Mouse (Mus musculus): Measurements from ENCODE around the gene Ddhd1. TPM values are rescaled to one million over a fixed set of nuclear protein-coding genes. Genes with fewer than 3 reads are reported as not detected.

The Ddhd1 gene
- total and polyA plus RNA-seq, 2 experiments from 2014 or later = 12.0 to 46.7 TPM

GRCm38 (mm10) chr14:45656831-45657640, 907 bp downstream of the Ddhd1 start:
- Histone ChIP-seq H3K36me3 (ENCODE audit: insufficient read depth) (no peaks in the 10 kb centered on the region), H3K9me3 (ENCODE audit: low read length) (no peaks in the 10 kb centered on the region), H3K27ac (ENCODE audit: low read depth, low read length) (peak overlapping the region; percentile 93), H3K4me1 (ENCODE audit: insufficient read depth) (peaks cover 11% of the 10 kb centered on the region; the same call in 1 of the 2 replicates), H3K9ac (peak overlapping the region; percentile 82), H3K4me3 (ENCODE audit: low read depth, low read length) (peak overlapping the region; percentile 91), H3K4me2 (ENCODE audit: low read depth) (peak overlapping the region; percentile 77), H3K27me3 (ENCODE audit: insufficient read depth, low read length) (no peaks in the 10 kb centered on the region)
- peak; percentile 70 for DNase-seq
- peak; percentile 31; the same call in 1 of the 2 replicates for TF ChIP-seq CTCF (IDR thresholded peaks at IDR 0.05; ENCODE audit: low read depth)
- ATAC-seq = peak; percentile 62
- WGBS = under 1% methylated on average over 64 of the region's 69 CpGs

- peaks cover 13% of the 10 kb centered on the region; the same call in 1 of the 2 replicates for H3K4me1 ChIP-seq (ENCODE audit: insufficient read depth)
- no peaks in the 10 kb centered on the region for H3K9me3 ChIP-seq (ENCODE audit: low read length)
Measured at GRCm38 (mm10) chr14:45654876-45655416, 3.0 kb downstream of the Ddhd1 start.

GRCm38 (mm10) chr14:45653756-45654155, 4.2 kb downstream of the Ddhd1 start:
- peaks cover 13% of the 10 kb centered on the region; the same call in 1 of the 2 replicates for H3K4me1 ChIP-seq (ENCODE audit: insufficient read depth)
- DNase-seq (no peak), ATAC-seq (no peak)
- no peaks in the 10 kb centered on the region for H3K9me3 ChIP-seq (ENCODE audit: low read length)
- H3K9ac ChIP-seq = no peak overlapping the region
- H3K27ac ChIP-seq (ENCODE audit: low read depth, low read length) = no peak overlapping the region
- H3K4me3 ChIP-seq (ENCODE audit: low read depth, low read length) = no peak overlapping the region
- TF ChIP-seq CTCF (IDR thresholded peaks at IDR 0.05; ENCODE audit: low read depth) = no peak
- no peaks in the 10 kb centered on the region for H3K36me3 ChIP-seq (ENCODE audit: insufficient read depth)
- H3K27me3 ChIP-seq (ENCODE audit: insufficient read depth, low read length) = no peaks in the 10 kb centered on the region
- H3K4me2 ChIP-seq (ENCODE audit: low read depth) = no peak overlapping the region
- WGBS = 87% methylated on average over 2 of the region's 2 CpGs

More at GRCm38 (mm10) chr14:45654876-45655416, 3.0 kb downstream of the Ddhd1 start:
- no peaks in the 10 kb centered on the region for H3K36me3 ChIP-seq (ENCODE audit: insufficient read depth)
- WGBS = 80% methylated on average over 13 of the region's 13 CpGs
- H3K9ac ChIP-seq = no peak overlapping the region
- ATAC-seq (no peak), DNase-seq (no peak)
- H3K27me3 ChIP-seq (ENCODE audit: insufficient read depth, low read length) = no peaks in the 10 kb centered on the region
- no peak overlapping the region; the same call in 1 of the 2 replicates for H3K4me3 ChIP-seq (ENCODE audit: low read depth, low read length)
- H3K4me2 ChIP-seq (ENCODE audit: low read depth) = peak overlapping the region; percentile 77
- H3K27ac ChIP-seq (ENCODE audit: low read depth, low read length) = no peak overlapping the region
- TF ChIP-seq CTCF (IDR thresholded peaks at IDR 0.05; ENCODE audit: low read depth) = no peak

GRCm38 (mm10) chr14:45648999-45649818, 8.7 kb downstream of the Ddhd1 start:
- Histone ChIP-seq H3K9me3 (ENCODE audit: low read length) (no peaks in the 10 kb centered on the region), H3K9ac (no peak overlapping the region), H3K4me2 (ENCODE audit: low read depth) (no peak overlapping the region), H3K27ac (ENCODE audit: low read depth, low read length) (no peak overlapping the region), H3K4me3 (ENCODE audit: low read depth, low read length) (no peak overlapping the region), H3K27me3 (ENCODE audit: insufficient read depth, low read length) (no peaks in the 10 kb centered on the region), H3K36me3 (ENCODE audit: insufficient read depth) (no peaks in the 10 kb centered on the region), H3K4me1 (ENCODE audit: insufficient read depth) (peaks cover 17% of the 10 kb centered on the region)
- WGBS = 34% methylated on average over 11 of the region's 11 CpGs
- DNase-seq (no peak), ATAC-seq (peak; percentile 53; the same call in 1 of the 2 replicates)
- no peak for TF ChIP-seq CTCF (IDR thresholded peaks at IDR 0.05; ENCODE audit: low read depth)

- Histone ChIP-seq H3K4me1 (ENCODE audit: insufficient read depth) (peaks cover 27% of the 10 kb centered on the region), H3K27ac (ENCODE audit: low read depth, low read length) (no peak overlapping the region), H3K9me3 (ENCODE audit: low read length) (no peaks in the 10 kb centered on the region)
Measured at GRCm38 (mm10) chr14:45648144-45648543, 9.8 kb downstream of the Ddhd1 start.

GRCm38 (mm10) chr14:45647632-45648031, 10.3 kb downstream of the Ddhd1 start:
- TF ChIP-seq CTCF (IDR thresholded peaks at IDR 0.05; ENCODE audit: low read depth) = no peak
- DNase-seq = no peak

More at GRCm38 (mm10) chr14:45648144-45648543, 9.8 kb downstream of the Ddhd1 start:
- H3K9ac ChIP-seq = no peak overlapping the region
- no peak for TF ChIP-seq CTCF (IDR thresholded peaks at IDR 0.05; ENCODE audit: low read depth)
- no peak overlapping the region for H3K4me3 ChIP-seq (ENCODE audit: low read depth, low read length)
- ATAC-seq (no peak), DNase-seq (no peak)
- H3K36me3 ChIP-seq (ENCODE audit: insufficient read depth) = no peaks in the 10 kb centered on the region
- no peak overlapping the region for H3K4me2 ChIP-seq (ENCODE audit: low read depth)
- H3K27me3 ChIP-seq (ENCODE audit: insufficient read depth, low read length) = no peaks in the 10 kb centered on the region
- 91% methylated on average over 3 of the region's 3 CpGs for WGBS

More at GRCm38 (mm10) chr14:45647632-45648031, 10.3 kb downstream of the Ddhd1 start:
- H3K4me3 ChIP-seq (ENCODE audit: low read depth, low read length) = no peak overlapping the region
- no peak for ATAC-seq
- no peak overlapping the region for H3K9ac ChIP-seq
- H3K27ac ChIP-seq (ENCODE audit: low read depth, low read length) = no peak overlapping the region
- H3K9me3 ChIP-seq (ENCODE audit: low read length) = no peaks in the 10 kb centered on the region
- no peaks in the 10 kb centered on the region for H3K36me3 ChIP-seq (ENCODE audit: insufficient read depth)
- H3K27me3 ChIP-seq (ENCODE audit: insufficient read depth, low read length) = no peaks in the 10 kb centered on the region
- H3K4me2 ChIP-seq (ENCODE audit: low read depth) = no peak overlapping the region
- peaks cover 29% of the 10 kb centered on the region for H3K4me1 ChIP-seq (ENCODE audit: insufficient read depth)
- WGBS = 94% methylated on average over 11 of the region's 11 CpGs

Measured in forebrain, postnatal 0 days (tissue).